Mouse (Mus musculus) heart, embryonic 16.5 days (tissue): Measurements from ENCODE around the gene Gpr101. TPM values are rescaled to one million over a fixed set of nuclear protein-coding genes. Genes with fewer than 3 reads are reported as not detected.

Experiments used
- ATAC-seq: fragments of 200-750 bp; cut with Nextera tagmentation; replicated peaks from 2 replicates; pipeline ENCODE4 v1.8.0; 2017; ENCODE audit warnings: moderate number of reproducible peaks; ENCODE audit not compliant: insufficient read depth, low FRiP score; ENCODE audit errors: extremely low read depth
- H3K27ac ChIP-seq: fragments of 300-500 bp; sonication (generic); 2 replicates; pipeline ENCODE4 v1.5.1; 2014; ENCODE audit warnings: mild to moderate bottlenecking, low read length, control low read depth, moderate library complexity
- H3K27me3 ChIP-seq: fragments of 300-500 bp; sonication (generic); 2 replicates; pipeline ENCODE4 v1.6.1; 2014; ENCODE audit warnings: low read length, mixed read lengths; ENCODE audit not compliant: control insufficient read depth, insufficient read depth
- H3K36me3 ChIP-seq: fragments of 300-500 bp; sonication (generic); 2 replicates; pipeline ENCODE4 v1.6.1; 2014; ENCODE audit not compliant: control insufficient read depth, insufficient read depth
- H3K4me1 ChIP-seq: fragments of 300-500 bp; sonication (generic); 2 replicates; pipeline ENCODE4 v1.6.1; 2014; ENCODE audit warnings: low read length, mixed read lengths; ENCODE audit not compliant: control insufficient read depth, insufficient read depth
- H3K4me2 ChIP-seq: fragments of 300-500 bp; sonication (generic); 2 replicates; pipeline ENCODE4 v1.6.1; 2014; ENCODE audit warnings: low read depth, mild to moderate bottlenecking, control low read depth, low read length
- H3K4me3 ChIP-seq: fragments of 300-500 bp; sonication (generic); 2 replicates; pipeline ENCODE4 v1.5.1; 2014; ENCODE audit warnings: mild to moderate bottlenecking, control low read depth, low read length
- H3K9ac ChIP-seq: fragments of 300-500 bp; sonication (generic); 2 replicates; pipeline ENCODE4 v1.6.1; 2014; ENCODE audit warnings: low read length, control low read depth
- H3K9me3 ChIP-seq: fragments of 300-500 bp; sonication (generic); replicated peaks from 2 replicates; pipeline ENCODE4 v1.6.1; 2016; ENCODE audit warnings: low read length; ENCODE audit not compliant: control insufficient read depth
- WGBS: fragments of 180-500 bp; shearing (Covaris S2); extraction: QIAGEN DNeasy Blood & Tissue Kit; methylation state at CpG from one replicate; pipeline ENCODE4 v1.1.7; 2014; 5-methylcytosine and 5-hydroxymethylcytosine counted together
- polyA plus RNA-seq: library from polyadenylated mRNA; unstranded; fragments of >200 nt; fragmentation: Nextera tagmentation; extraction: Ambion mirVana; gene quantifications from 2 replicates; pipeline ENCODE4 v1.2.1, GENCODE M21; 2015

Gpr101 gene
- polyA plus RNA-seq, result not detected in 2 replicates

- no peak for ATAC-seq
- no peaks in the 10 kb centered on the region for H3K4me1 ChIP-seq
These were observed at the start of gene Gpr101 for GRCm38 (mm10) chrX:57503634-57504033. Gpr101 (minus strand) TSS chrX:57503757.

GRCm38 (mm10) chrX:57521117-57522095, 17.8 kb upstream of the Gpr101 start:
- ATAC-seq, result no peak
- H3K4me1 ChIP-seq, result no peaks in the 10 kb centered on the region
- H3K27me3 ChIP-seq, result no peaks in the 10 kb centered on the region
- no peak overlapping the region for H3K9ac ChIP-seq
- H3K4me2 ChIP-seq, result peak overlapping the region; percentile 37
- no peaks in the 10 kb centered on the region for H3K36me3 ChIP-seq
- H3K9me3 ChIP-seq, result no peaks in the 10 kb centered on the region
- H3K27ac ChIP-seq, result no peak overlapping the region
- WGBS, result 37% methylated on average over 28 of the region's 28 CpGs
- H3K4me3 ChIP-seq, result peak overlapping the region; percentile 4; the same call in 1 of the 2 replicates

More at GRCm38 (mm10) chrX:57503634-57504033, at the start of gene Gpr101:
- Histone ChIP-seq H3K4me3 (peak within 1 kb of the TSS; percentile 34), H3K9me3 (no peaks in the 10 kb centered on the region; the same call in 1 of the 2 replicates), H3K4me2 (peak within 1 kb of the TSS; percentile 59), H3K27ac (no peak within 1 kb of the TSS), H3K9ac (no peak within 1 kb of the TSS), H3K27me3 (peaks cover 24% of the 10 kb centered on the region), H3K36me3 (no peaks in the 10 kb centered on the region)
- 11% methylated on average over 27 of the region's 28 CpGs for WGBS

GRCm38 (mm10) chrX:57506247-57506646, 2.7 kb upstream of the Gpr101 start:
- Histone ChIP-seq H3K4me3 (no peak overlapping the region), H3K4me1 (no peaks in the 10 kb centered on the region), H3K9me3 (no peaks in the 10 kb centered on the region; the same call in 1 of the 2 replicates), H3K27ac (no peak overlapping the region), H3K9ac (no peak overlapping the region), H3K27me3 (peaks cover 24% of the 10 kb centered on the region), H3K36me3 (no peaks in the 10 kb centered on the region), H3K4me2 (no peak overlapping the region)
- no peak for ATAC-seq
- 55% methylated on average over 1 of the region's 1 CpGs for WGBS

Other genes starting within 250 kb of the Gpr101 start
- 39.6 and 44.2 TPM in 2 replicates for gene Arhgef6, start 165.0 kb downstream of the Gpr101 start, polyA plus RNA-seq
- gene Rbmx, start 110.7 kb downstream of the Gpr101 start, polyA plus RNA-seq, result 83.0 and 87.3 TPM in 2 replicates
- gene Gm364, start 94.6 kb downstream of the Gpr101 start, polyA plus RNA-seq, result not detected in 2 replicates